Mouse (Mus musculus): ENCODE data around the gene Ptgr1.

Gene Ptgr1

DNA sequence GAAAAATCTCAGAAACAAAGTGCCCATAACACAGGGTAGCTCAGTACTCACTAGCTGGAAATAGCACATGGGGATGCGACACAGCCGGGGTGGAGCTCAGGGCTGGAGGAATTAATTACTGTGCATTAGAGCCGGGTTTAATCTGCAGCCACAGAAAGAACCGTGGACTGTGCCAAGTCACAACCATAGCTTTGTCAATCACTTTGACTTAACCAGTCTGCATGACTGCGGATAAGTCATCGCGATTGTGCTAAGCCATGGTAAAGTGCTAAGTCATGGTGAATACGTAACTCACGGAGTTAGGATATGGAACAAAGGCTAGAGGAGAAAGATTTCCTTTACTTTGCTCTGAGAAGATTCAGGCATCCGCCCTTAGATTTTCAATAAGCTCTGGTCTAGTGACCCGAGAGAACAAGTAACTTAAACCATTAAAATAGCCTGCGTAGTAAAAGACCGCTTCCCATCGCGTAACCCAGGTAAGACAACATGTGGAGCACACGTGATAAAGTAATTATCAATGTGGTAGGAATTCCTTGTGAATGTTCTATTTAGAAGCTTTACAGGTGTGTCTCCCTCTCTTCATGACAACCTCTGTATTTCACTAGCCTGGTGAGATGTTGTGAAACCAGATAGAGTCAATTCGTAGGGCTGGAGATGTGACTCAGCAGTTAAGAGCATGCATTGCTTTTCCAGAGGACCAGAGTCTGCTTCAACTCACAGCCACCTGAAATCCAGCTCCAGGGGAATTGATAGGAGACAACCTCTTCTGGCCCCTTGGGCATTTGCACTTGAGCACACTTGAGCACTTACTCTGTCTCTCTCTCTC lies 3.9 kb upstream of the Ptgr1 start:
- DNase-seq (ENCODE audit: low spot score in 2 of 2): no peak

- no peak for DNase-seq (ENCODE audit: low spot score in 2 of 2)
These were observed 2.5 kb upstream of the Ptgr1 start for GRCm38 (mm10) chr4:58989303-58989898.

DNA sequence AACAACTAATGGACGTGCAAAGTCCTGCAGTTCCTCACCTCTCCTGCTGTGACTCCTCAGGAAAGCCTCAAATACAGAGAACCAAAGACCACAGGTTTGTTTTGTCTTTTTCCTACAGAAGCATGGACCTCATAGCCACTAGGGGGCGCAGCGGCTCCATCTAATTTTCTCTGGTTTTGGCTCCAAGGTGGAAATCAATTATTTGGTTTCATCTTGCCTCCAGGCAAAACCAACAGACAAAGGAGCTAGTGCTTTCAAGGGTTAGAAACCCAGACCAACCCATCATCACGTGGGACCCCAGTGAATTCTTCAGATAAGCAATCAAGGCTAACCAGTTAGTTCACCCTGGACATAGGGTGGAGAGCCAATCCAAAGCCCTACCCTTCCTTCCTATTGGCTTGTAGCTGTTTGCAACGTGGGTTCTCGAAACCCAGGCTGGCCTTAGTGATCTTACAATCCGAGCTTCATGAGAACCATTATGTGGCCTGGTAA lies 1.7 kb downstream of the Ptgr1 start:
- peak; percentile 70 to 80 for DNase-seq (ENCODE audit: low spot score in 2 of 2)

GRCm38 (mm10) chr4:58982806-58983205 lies 4.1 kb downstream of the Ptgr1 start:
- DNase-seq (ENCODE audit: low spot score in 2 of 2): no peak

DNA sequence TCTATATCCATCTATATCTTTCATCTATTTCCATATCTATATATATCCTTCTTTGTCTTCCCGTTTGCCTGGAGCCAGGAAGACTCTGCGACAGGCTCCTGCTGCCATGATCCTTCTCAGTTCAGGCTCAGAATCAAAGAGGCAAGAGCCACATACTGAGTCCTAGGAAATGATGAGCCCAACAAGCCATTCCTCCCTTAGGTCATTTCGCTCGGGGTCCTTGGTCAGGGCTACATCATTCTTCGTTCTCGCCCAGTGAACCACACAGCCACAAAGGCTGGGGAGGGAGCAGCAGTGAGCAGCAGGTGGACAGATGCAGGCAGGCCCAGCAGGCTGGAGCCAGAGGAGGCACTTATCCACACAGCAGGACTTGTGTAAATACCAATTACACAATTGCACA lies 5.5 kb downstream of the Ptgr1 start:
- no peak for DNase-seq (ENCODE audit: low spot score in 2 of 2)

DNA sequence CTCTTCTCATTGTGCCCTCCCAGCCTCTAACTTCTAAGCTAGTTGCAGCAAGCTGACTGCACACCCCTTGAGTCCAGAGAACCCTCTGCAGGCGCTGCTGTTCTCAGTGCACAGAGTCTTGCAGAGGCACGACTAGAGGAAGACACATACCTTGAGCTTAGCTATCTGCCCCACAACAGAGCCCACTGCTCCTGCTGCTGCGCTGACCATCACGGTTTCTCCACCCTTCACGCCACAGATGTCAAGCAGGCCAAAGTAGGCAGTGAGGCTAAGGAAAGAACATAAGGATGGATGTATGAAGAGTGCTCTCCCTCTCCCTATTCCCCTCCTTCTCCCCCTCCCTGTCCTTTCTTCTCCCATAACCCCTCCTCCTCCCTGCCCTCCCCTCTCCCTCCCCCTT lies 11.2 kb downstream of the Ptgr1 start:
- DNase-seq (ENCODE audit: low spot score in 2 of 2): no peak

- DNase-seq (ENCODE audit: low spot score in 2 of 2): no peak
These were observed 16.2 kb downstream of the Ptgr1 start for GRCm38 (mm10) chr4:58970678-58971077.

DNA sequence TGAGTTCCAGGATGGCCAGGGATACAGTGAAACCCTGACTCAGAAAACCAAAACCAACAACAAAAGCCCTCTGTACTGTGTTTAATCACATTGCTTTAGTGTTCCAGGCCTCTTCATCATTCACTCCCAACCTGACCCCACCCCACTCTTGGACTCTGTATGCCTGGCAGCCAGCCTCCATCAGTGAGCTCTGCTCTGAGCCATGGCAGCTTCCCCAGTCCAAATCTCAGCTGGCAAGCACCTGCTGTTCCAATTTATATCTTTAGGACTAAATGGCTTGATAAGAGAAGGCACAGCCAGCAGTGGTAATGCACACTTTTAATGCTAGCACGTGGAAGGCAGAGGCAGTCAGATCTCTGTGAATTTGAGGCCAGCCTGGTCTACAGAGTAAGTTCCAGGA lies 21.8 kb downstream of the Ptgr1 start:
- no peak for DNase-seq (ENCODE audit: low spot score in 2 of 2)

DNA sequence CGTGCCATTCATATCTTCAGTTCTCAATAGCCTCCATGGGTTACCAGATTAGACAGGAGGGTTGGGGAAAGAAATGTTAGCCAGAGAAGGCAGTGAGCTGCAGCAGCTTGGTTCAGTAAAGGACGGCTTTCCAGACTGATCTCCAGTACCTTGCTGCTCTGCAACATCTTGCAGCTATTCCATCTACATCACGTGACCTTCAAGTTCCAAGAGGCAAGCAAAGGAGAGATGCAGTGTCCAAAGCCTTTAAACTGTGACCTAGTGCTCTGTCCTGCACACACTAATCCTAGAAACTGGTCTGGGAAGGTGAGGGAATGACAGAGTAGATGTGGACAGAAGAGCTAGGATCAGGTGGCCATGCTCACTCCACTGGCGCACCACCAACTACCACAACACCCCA lies 23.6 kb downstream of the Ptgr1 start:
- no peak for DNase-seq (ENCODE audit: low spot score in 2 of 2)

GRCm38 (mm10) chr4:58961719-58962118 lies 25.2 kb downstream of the Ptgr1 start:
- DNase-seq (ENCODE audit: low spot score in 2 of 2): no peak

DNA sequence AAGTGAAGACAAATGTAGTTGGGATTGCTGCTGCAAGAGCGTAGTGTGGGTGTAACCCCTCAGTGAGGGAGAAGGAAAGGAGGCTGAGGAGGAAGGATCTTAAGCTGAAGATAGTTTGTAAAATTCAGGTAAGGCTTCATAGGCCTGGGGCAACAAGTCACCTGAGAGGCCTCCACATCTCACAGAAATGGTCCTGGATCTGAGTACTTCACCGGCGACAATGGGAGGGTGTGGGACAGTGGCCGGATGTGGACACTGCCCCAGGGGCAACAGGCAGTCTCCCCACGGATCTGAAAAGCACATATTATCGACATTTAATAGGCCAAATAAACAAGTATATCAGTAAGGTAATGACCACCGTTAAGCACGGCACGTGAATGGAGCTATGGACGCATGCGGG lies 34.3 kb downstream of the Ptgr1 start:
- DNase-seq (ENCODE audit: low spot score in 2 of 2): no peak

DNA sequence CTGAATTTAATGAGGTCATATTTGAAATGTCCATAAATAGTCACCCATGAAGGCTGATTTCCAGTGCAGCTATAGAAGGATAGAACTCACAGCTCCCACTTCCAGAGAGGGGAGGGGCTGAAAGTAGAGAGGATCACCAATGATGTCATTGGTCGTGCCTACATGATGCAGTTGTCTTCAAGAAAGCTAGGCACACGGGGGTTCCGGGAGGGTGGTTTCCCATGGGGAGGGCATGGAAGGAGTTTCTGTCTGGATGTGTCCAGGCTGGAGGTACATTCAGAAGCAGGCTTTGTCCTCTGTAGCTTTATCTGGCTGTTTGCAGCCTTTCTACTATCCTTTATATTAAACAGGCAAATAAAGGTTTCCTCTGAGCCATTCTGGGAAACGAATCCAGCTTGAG lies 38.5 kb downstream of the Ptgr1 start:
- DNase-seq (ENCODE audit: low spot score in 2 of 2): no peak

- DNase-seq (ENCODE audit: low spot score in 2 of 2): no peak
These were observed 42.2 kb downstream of the Ptgr1 start for GRCm38 (mm10) chr4:58944695-58945094.

GRCm38 (mm10) chr4:58944206-58944553 lies 42.7 kb downstream of the Ptgr1 start:
- no peak for DNase-seq (ENCODE audit: low spot score in 2 of 2)

GRCm38 (mm10) chr4:58943420-58944205 lies 43.3 kb downstream of the Ptgr1 start, which contains the start of gene Zkscan16:
Zkscan16 (plus strand) TSS chr4:58943628.
- peak; percentile 84 to 91 for DNase-seq (ENCODE audit: low spot score in 2 of 2)

- DNase-seq (ENCODE audit: low spot score in 2 of 2): no peak
These were observed 44.0 kb downstream of the Ptgr1 start for GRCm38 (mm10) chr4:58942942-58943341.

DNA sequence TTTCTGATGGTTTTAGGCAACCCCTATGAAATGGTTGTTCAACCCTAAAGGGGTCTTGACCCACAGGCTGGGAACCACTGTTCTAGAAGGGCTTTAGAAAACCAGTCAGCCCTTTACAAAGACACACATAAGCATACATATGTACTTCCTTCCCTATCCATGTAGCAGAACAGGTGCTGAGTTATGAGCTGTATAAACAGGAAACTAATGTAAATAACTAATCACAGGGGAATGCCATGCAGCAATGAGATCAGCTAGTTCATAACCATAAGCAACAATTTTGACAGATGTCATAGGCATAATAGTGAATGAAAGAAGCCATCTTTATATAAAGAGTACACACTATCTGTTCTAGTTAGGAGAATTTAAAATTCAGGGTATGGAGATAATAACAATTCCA lies 45.3 kb downstream of the Ptgr1 start:
- no peak for DNase-seq (ENCODE audit: low spot score in 2 of 2)

GRCm38 (mm10) chr4:58935846-58936245 lies 51.1 kb downstream of the Ptgr1 start:
- DNase-seq (ENCODE audit: low spot score in 2 of 2): no peak

GRCm38 (mm10) chr4:58934746-58935476 lies 52.0 kb downstream of the Ptgr1 start:
- DNase-seq (ENCODE audit: low spot score in 2 of 2): no peak

- DNase-seq (ENCODE audit: low spot score in 2 of 2): no peak
These were observed 52.6 kb downstream of the Ptgr1 start for GRCm38 (mm10) chr4:58934308-58934707.

- no peak for DNase-seq (ENCODE audit: low spot score in 2 of 2)
These were observed 54.4 kb downstream of the Ptgr1 start for GRCm38 (mm10) chr4:58932541-58932940.

DNA sequence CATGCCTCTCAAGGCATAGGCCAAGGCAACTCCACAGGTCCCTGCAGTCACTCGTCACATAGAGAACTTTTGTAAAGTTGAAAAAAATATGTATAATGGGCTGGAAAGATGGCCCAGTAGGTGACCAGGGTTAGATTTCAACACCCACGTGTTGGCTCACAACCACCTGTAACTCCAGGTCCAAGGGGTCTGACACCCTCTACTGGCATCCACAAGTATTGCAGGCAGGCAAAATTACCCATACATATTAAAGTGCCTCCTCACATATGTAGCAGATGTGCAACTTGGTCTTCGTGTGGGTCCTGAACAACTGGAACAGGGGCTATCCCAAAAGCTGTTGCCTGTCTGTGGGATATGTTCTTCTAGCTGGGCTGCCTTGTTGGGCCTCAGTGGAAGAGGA lies 59.3 kb downstream of the Ptgr1 start:
- no peak for DNase-seq (ENCODE audit: low spot score in 2 of 2)

Data from frontal cortex, postnatal 25 days (tissue).